ENCODE assay signal across 12 mouse cellular contexts in the genomic region with DNA sequence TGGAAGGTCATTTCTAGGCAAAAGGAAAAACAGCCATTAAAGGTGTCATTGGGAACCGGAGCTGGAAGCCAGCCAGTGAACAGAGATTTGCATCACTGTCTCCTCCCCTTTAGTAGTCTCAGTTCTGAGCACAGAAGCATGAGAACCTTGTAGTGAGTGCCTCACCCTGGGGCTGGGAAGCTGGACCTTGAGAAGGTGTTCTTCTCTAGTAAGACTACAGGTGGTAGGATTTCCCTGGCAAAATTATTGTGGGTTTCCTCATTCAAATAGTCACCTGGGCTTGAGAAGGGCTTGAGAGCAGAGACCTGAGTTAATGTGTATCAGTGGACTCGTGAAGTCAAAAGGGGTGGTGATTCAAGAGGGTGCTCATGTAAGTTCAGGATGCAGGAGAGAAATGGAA.
DNase-seq lines count a peak whose midpoint lies in the region; ATAC-seq lines count a peak whose summit lies in the region.
"Had no signal": no experiment of that assay in that cellular context is flagged by ENCODE, and none has a peak within 500 bp of the region (broad histone marks: within the 10 kb centered on the region; RNA-seq: fewer than 3 reads in every experiment).

No protein-coding gene starts in this region.

- WGBS in embryonic facial prominence, embryonic 14.5 days = 64% methylated on average over 2 of the region's 2 CpGs
- WGBS in embryonic facial prominence, embryonic 10.5 days = 87% methylated on average over 2 of the region's 2 CpGs

- no peak overlapping the region for H3K4me3 ChIP-seq in embryonic facial prominence, embryonic 14.5 days (ENCODE audit: low read depth, low read length)
- H3K4me3 ChIP-seq in embryonic facial prominence, embryonic 10.5 days = no peak overlapping the region
- H3K4me3 ChIP-seq: erythroblast, embryonic 14.5 days; liver, embryonic 13.5 days had no signal

- peaks cover 25% of the 10 kb centered on the region for H3K4me1 ChIP-seq in embryonic facial prominence, embryonic 14.5 days (ENCODE audit: control insufficient read depth, insufficient read depth, low read length)
- peaks cover 42% of the 10 kb centered on the region for H3K4me1 ChIP-seq in embryonic facial prominence, embryonic 10.5 days
- H3K4me1 ChIP-seq: liver, embryonic 13.5 days had no signal

- H3K4me2 ChIP-seq in embryonic facial prominence, embryonic 14.5 days (ENCODE audit: low read depth, low read length) = no peak overlapping the region
- H3K4me2 ChIP-seq: heart, embryonic 11.5 days; liver, embryonic 13.5 days had no signal

- DNase-seq in embryonic facial prominence, embryonic 14.5 days (ENCODE audit: low spot score) = peak; percentile 36
- no peak for DNase-seq in embryonic facial prominence, embryonic 10.5 days (ENCODE audit: low spot score)
- peak; percentile 67 for DNase-seq in kidney, adult 18-20 months
- peak; percentile 57 to 70 for DNase-seq in kidney, postnatal 4 days
- peak; percentile 20 for DNase-seq in lung, postnatal 14 days
- no peak for DNase-seq in frontal cortex, adult 2 months (ENCODE audit: extremely low spot score in 1 of 2, low spot score in 1 of 2)
- no peak for DNase-seq in thymus, adult 18-20 months
- no peak for DNase-seq in frontal cortex, postnatal 10 days (ENCODE audit: low spot score in 2 of 2)
- DNase-seq: layer of hippocampus, adult 9-11 months; liver, embryonic 13.5 days had no signal

- H3K27me3 ChIP-seq in embryonic facial prominence, embryonic 14.5 days (replicated peaks; ENCODE audit: control insufficient read depth, insufficient read depth, low read length) = no peaks in the 10 kb centered on the region
- no peaks in the 10 kb centered on the region for H3K27me3 ChIP-seq in embryonic facial prominence, embryonic 10.5 days (replicated peaks; ENCODE audit: low read depth, poor library complexity, severe bottlenecking)
- H3K27me3 ChIP-seq: liver, embryonic 13.5 days had no signal

- H3K9me3 ChIP-seq in embryonic facial prominence, embryonic 14.5 days (ENCODE audit: control insufficient read depth, low read length) = no peaks in the 10 kb centered on the region
- H3K9me3 ChIP-seq in embryonic facial prominence, embryonic 10.5 days = no peaks in the 10 kb centered on the region
- H3K9me3 ChIP-seq: liver, embryonic 13.5 days had no signal

- peak overlapping the region; percentile 80; the same call in 1 of the 2 replicates for H3K27ac ChIP-seq in embryonic facial prominence, embryonic 14.5 days (replicated peaks; ENCODE audit: low read depth, low read length)
- H3K27ac ChIP-seq in embryonic facial prominence, embryonic 10.5 days (replicated peaks) = no peak overlapping the region
- H3K27ac ChIP-seq: liver, embryonic 13.5 days had no signal

- peaks cover 15% of the 10 kb centered on the region; the same call in 1 of the 2 replicates for H3K36me3 ChIP-seq in embryonic facial prominence, embryonic 14.5 days (ENCODE audit: control insufficient read depth, insufficient read depth, low read length)
- peaks cover 19% of the 10 kb centered on the region for H3K36me3 ChIP-seq in embryonic facial prominence, embryonic 10.5 days (replicated peaks)
- H3K36me3 ChIP-seq: liver, embryonic 13.5 days had no signal

- no peak for ATAC-seq in embryonic facial prominence, embryonic 14.5 days (ENCODE audit: low read depth)

- H3K9ac ChIP-seq in embryonic facial prominence, embryonic 14.5 days (ENCODE audit: low read depth, low read length) = no peak overlapping the region
- H3K9ac ChIP-seq: liver, embryonic 13.5 days had no signal

Comparison
In these comparisons a context has a peak if more than half of its experiments do, and no peak if none do; other contexts are left out.
1. DNase-seq: peak in embryonic facial prominence, embryonic 14.5 days (single experiment), kidney, adult 18-20 months (single experiment), kidney, postnatal 4 days (2 of 2) and lung, postnatal 14 days (single experiment); none in embryonic facial prominence, embryonic 10.5 days (single experiment), frontal cortex, adult 2 months (0 of 2), thymus, adult 18-20 months (0 of 2) and frontal cortex, postnatal 10 days (0 of 2).